Mouse (Mus musculus) megakaryocyte, embryonic 14.5 days (primary cell): ENCODE data around the gene Fam189b.

Source experiments
- FLI1 ChIP-seq: IDR thresholded peaks from 2 replicates; pipeline ENCODE4 v1.6.1; 2012; ENCODE audit warnings: low read length, inconsistent platforms, mixed read lengths
- GATA1 ChIP-seq: IDR thresholded peaks from 3 replicates; pipeline ENCODE4 v1.6.1; 2012; ENCODE audit warnings: mixed read lengths, low read length, inconsistent platforms, borderline replicate concordance

DNA sequence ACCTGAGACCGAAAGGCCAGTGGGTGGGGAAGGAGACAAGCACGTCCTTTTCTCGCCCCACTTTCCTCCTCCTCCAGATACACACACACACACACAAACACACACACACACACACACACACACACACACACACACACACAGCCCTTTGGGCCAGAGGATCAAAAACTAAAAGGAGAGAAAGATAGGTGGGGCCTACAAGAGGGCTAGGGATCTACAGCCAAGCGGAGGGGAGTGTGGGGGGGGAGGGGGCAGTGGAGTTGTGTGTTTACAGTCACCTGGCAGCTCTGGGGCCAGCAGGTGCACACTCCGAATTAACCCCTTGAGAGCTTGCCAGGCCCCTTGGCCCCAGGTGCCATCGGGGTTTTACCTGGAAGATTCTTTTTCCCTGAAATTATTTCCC, 49.7 kb downstream of the Fam189b start:
- TF ChIP-seq GATA1 (no peak), FLI1 (no peak)
